Mouse (Mus musculus) lung, postnatal 14 days (tissue): ENCODE data around the gene Cfi.
A peak's percentile ranks its signal among the peaks of the same experiment; 100 is the strongest.

Experiments used
- DNase-seq: peaks from one replicate; pipeline ENCODE4 v3.0.0; 2021

Gene Cfi

DNA sequence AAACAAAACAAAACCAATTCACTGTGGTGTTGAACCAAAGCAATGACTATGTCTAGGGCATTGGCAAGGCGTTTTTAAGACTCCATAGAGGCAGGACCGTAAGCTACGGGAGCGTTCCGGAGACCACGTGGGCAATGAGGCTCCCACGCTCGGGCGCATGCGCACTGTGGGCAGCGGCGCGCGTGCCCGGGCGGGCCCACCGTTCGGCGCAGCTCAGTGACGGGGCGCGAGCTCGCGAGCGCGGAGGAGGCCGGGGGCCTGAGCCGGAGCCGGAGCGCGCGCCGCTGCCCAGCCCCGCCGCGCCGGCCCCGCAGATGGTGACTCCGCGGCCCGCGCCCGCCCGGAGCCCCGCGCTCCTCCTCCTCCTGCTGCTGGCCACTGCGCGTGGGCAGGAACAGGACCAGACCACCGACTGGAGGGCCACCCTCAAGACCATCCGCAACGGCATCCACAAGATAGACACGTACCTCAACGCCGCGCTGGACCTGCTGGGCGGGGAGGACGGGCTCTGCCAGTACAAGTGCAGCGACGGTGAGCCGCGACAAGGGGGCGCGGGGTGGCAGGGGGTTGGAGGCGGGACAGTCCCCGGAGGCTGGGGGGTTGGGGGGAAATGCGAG, 42.8 kb downstream of the Cfi start, which contains the start of gene Pla2g12a:
TSS of gene Pla2g12a (plus strand) at position 202 of the 617 bp plus-strand sequence.
- DNase-seq = peak; percentile 92

DNA sequence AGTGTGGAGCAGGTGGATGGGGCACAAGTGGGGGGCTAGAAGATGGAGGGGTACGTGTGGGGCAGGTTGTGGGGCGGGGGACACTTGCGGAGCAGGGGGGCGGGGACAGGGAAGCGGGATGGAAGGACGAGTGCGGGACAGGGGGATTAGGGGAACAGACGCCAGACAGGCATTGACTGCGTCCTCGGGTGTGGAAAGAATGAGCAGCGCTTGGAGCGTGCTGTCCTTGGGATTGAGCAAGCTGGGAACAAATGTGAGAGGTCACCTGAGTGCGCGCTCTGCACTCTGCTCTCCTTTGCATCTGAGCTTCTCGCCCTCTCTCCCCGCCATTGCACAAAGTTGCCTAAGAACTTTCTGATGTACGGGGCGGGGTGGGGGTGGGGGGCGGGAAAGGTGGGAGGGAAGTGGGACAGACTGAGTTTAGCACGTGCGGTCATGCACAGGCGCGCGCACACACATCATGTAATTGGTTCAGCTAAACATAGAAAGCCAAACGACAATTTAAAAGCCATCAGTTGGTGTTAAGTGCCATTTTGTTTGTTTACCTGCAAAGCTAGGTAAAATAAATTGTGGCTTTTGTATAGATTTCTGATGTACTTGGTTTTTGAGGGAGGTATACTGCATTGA, 43.6 kb downstream of the Cfi start:
- peak; percentile 47 for DNase-seq

DNA sequence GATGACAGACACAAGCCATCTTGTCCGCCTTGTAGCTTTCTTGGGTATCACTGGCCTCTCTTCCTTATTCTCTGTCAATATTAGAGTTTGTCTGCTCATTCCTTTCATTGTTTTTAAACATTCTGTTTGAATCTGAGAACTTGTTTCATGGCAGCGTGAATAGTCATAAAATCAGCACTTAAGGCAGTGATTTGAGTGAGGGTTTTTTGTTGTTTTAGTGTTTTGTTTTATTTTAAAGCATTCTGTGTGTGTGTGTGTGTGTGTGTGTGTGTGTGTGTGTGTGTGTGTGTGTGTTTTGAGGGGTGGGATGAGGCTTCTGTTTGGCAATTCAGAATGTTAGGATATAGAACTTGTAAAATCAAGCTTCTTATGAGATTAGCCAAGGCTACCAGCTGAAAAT, 44.2 kb downstream of the Cfi start:
- no peak for DNase-seq

DNA sequence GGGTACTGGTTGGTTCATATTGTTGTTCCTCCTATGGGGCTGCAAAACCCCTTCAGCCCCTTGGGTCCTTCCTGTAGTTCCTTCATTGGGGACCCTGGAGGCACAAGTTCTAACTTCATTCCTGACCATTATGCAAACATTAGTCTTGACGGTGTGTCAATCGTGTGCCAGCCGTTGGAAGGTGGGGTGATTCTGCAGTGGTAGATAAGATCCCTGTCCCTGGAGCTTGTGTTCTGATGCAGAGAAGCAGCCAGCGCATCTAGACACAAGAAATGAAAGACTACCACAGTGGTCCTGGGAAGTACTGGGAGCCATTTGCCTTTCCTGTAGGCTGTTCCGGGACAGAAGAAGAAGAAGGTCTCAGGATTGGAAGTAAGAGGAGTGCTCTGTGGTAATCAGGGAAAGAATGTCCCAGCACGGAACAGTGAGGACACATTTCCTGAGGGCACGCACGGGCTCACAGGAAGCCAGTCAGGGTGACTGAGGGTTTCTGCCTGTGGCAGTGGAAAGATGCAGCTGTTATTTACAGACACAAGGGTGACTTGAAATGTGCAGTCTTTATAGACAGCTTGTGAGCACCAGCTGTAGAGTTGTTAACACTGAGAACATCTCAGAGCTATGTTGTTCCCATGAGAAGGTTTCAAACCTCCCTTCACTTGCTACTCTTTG, 45.4 kb downstream of the Cfi start:
- DNase-seq = peak; percentile 19

DNA sequence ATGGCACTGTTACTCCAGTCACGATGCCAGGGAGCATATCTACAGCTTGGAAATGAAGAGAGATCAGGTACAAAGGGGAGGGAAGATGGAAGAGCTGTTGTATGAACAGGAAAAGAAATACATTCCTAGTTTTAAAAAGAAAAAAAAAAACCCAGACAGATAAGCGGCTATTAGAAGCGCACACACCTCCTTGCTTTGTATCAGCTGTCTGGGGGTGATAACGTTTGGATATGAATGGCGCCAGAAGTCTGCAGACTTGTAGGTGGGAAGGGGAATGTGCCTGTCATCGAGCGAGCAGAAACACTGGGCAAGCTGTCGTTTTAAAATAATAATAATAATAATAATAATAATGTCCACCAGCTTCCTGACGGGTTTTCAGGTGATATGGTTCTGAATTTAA, 49.9 kb downstream of the Cfi start:
- DNase-seq = no peak

DNA sequence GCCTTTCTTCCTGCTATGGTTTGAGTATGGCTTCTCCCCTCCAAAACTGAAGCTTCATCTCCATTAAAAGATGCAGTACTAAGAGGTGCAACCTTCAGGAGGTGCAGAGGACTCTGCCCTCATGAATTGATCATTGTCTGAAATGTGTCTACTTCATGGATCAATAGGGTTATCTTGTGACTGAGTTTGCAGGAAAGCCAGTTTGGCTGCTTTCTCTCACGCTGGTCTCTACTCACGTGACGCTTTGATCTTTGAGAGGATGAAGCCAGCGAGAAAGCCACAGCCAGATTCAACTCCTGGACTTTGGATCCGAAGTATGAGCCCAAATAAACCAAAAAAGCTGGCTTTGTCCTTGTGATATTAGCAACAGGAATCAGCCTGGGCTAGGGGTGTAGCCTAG, 50.7 kb downstream of the Cfi start:
- no peak for DNase-seq

DNA sequence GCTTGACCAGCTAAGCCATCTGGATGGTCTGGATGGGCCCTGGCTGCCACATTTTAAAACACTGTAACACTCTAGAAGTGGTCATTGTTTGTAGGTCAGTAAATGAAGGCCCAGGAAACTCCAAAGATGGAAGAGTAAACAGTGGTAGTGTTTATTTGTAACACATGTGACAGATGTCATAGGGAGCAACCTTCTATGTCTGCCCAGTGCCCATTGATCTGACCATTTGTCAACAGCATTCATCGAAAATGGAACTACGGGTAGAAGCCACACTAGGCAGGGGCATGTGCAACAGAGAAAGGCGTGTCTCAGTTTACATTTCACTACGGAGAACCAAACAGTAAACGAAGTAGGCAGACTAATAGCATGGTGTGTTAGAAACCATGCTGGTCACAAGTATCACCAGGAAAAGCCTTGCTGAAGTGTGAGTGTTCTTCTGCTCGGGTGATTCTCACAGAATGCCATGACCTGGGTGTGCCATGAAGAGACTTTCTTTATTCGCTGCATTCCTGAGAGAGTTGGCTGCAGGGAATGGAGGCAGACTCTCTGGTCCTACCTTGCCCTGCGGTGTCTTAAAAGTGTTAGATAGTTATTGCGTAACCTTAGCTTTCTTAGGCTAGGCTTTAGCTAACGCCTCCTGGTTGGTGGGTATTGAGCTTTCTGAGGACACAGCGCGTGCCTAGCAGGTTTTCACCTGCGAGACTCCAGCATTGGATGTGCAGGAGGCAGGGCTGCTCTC, 52.3 kb downstream of the Cfi start:
- no peak for DNase-seq

DNA sequence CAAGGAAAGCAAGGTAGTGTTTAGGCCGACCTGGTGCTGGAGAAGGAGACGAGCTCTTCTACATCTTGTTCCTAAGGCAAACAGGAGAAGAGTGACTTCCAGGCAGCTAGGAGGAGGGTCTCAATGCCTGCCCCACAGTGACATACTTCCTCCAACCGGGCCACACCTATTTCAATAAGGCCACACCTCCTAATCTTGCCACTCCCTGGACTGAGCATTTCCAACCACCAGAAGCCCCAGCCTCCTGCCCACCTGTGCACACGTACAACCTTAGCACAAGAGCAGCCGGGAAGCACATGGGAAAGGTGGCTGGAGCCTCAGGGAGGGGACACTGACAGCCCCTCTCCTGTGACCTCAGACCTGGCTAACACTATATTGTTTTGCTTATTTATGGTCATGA, 56.3 kb downstream of the Cfi start:
- DNase-seq = no peak

DNA sequence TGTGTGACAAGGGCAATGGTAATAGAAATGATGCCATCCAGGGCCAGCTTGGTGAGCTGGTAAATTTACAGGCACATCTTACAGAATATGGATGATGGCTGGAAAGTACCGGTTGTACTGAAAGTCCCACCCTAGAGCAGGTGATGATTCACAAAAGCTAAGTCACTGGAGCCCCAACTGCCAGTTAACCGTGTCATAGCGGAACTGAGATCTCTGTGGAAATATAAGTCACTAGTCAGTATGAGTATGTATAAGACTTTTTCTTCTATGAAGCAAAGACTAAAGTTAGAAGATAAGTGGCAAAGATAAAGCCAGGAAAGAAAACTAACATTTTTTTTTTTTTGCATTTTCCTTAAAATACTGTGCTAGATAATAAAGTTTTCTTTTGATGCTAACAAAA, 57.5 kb downstream of the Cfi start:
- DNase-seq = no peak

DNA sequence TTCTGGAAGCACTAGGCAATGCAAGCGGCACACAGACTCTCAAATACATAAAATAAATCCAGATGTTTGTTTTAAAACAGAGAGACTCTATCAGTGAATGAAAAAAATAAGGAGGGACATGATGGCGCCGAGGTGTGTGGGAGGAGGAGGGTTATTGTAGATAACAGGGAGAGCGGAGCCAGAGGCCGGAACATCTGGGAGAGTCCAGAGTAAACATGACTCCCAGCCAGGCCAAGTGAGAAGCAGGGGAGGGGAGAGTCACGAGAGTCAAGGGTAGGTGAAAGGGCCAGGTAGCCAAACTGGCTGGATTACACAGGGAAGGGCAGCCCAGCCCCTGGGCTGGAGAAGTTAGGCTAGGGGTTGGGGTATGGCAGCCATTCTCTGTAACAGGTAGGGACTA, 60.9 kb downstream of the Cfi start:
- no peak for DNase-seq

DNA sequence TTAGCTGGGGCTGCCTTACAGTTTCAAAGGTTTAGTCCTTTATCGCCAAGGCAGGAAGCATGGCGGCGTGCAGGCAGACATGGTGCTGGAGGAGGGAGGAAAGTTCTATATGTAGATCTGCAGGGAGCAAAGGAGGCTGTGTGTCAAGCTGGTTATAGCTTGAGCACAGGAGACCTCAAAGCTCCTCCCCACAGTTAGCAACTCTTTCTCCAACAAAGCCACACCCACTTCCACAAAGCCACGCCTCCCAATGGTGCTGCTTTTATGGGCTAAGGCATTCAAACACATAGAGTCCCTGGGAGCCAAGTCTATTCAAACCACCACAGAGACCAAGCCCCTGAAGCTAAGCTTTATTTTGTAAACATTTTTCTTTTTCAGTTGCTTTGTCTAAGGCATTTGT, 63.2 kb downstream of the Cfi start:
- no peak for DNase-seq

DNA sequence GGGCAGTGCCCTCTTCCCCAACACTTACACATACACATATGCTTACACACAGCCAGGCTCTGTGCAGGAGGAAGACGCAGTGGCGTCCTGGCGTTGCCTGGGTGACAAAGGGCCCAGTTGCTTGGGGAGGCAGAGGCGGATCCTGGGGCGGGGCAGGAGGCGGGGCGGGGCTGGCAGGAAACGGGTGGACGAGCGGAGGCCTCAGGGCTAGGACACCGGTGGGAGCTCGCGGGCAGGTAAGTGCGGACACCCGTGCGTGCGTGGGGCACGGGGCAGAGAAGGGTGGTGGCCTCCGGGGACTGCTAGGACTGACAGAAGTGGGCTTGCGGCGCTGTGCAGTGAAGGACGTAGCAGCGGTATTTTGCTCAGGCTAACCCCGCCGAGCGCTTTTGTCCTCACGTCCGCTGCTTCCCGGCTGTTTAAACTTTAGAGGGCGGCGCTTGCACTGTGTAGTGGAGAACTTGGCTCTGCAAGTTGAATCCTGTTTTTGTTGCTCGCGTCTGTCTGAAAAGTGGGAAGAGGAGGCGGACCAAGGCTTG, 65.7 kb downstream of the Cfi start, which contains the start of gene Casp6:
TSS of gene Casp6 (plus strand) at position 155 of the 539 bp plus-strand sequence.
- peak; percentile 88 for DNase-seq

DNA sequence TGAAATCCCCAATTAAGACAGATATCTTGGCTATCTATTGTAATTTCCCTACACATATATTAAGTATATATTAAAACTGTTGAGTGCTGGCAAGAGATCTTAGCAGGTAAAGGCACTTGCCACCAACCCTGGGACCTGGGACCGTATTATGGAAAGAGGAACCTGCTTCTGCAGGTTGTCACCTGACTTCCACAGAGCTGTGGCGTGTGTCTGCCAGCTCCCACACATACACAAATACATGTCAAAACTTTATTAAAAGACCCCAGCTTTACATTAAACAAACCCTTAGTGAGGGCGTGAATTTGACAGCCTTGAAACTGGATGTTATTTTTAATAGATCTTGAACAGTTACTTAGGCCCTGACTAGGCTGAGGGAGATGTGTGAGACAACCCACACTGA, 67.7 kb downstream of the Cfi start:
- no peak for DNase-seq

DNA sequence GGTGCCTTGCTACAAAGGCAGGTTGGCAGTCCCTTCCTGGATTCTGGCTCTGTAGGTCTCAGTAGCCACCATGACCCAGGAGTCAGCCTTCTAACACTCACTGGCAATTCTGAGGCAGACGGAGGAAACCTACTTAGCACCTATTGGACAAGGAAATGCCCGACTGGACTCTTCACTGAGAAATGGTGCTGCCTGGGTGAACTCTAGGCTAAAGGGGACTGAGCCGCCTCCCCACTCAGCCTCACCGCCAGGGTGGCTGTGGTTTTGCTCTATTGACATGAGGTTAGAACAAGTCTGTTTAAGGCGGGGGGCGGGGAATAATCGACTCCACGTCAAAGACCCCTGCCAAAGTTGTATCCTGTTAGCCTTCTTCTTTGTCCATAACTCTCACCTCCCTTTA, 68.2 kb downstream of the Cfi start:
- no peak for DNase-seq

DNA sequence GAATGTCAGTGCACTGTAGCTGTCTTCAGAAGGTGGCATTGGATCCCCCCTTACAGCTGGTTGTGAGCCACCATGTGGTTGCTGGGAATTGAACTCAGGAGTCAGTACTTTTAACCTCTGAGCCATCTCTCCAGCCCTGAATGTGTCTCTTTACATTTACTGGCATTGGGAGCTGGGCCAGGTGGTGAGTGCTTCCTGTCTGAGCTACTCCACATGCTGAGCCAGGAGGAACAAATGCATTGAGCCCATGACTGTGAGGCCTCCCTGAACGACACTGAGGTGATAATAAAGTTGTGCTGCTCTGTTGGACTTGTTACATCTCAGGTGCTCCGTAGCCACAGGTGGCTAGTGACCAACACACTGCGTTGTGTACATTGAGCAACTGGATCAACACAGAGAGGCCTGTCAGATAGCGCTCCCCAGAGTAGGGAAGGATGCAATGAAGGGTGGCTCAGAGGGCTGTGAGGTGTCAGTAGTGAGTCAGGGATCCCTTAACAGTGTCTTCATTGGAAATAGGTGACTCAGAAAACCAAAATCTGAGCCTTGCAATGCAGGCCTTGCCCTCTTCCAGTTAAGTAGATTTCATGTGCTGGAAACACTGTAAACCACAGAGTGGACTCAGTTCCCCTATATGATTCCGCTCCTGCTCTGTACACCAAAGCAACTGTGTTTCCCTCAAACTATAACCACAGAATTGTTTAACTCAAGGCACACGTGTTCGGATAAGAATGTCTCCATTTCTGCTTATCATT, 68.9 kb downstream of the Cfi start:
- no peak for DNase-seq

DNA sequence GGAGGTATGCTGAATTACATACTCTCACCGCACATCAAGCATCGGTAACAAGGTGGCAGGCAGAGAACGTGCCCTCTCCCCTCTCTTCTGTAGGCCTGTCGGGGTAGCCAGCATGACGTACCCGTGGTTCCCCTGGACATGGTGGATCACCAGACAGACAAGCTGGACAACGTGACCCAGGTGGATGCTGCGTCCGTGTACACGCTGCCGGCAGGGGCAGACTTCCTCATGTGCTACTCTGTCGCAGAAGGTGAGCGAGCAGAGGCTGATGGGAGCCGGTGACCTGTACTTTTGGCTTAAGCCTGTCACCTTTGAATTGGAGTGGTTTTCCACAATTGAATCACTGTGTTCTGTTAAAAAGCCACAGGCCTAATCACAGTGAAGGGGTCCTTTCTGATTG, 76.3 kb downstream of the Cfi start:
- no peak for DNase-seq

DNA sequence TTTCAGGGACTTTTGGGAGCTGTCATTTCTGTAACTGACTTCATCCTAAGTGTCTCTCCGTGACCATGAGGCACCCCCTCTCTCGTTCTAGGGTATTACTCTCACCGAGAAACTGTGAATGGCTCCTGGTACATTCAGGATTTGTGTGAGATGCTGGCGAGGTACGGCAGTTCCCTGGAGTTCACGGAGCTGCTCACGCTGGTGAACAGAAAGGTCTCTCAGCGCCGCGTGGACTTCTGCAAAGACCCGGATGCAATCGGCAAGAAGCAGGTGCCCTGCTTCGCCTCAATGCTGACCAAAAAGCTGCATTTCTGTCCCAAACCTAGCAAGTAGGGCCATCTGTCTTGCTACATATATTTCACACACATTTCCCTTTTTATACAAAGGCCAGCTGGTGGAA, 77.6 kb downstream of the Cfi start:
- DNase-seq = no peak

DNA sequence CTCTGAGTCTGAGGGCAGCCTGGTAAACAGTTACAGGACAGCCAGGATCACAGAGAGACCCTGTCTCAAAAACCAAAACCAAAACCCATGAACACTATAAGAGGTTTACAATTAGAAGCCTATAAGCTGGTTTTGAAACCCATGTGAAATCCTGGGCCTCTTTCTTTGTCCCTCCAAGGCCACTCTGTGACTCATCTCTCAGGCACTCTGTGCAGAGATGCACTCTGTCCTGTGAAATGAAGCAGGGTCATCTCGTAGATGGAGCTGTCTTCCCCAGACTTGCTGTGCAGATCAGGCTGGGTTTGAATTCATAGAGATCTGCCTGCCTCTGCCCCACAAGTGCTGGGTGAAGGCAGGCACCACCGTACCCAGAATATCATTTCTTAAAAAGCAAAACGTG, 81.7 kb downstream of the Cfi start:
- no peak for DNase-seq

DNA sequence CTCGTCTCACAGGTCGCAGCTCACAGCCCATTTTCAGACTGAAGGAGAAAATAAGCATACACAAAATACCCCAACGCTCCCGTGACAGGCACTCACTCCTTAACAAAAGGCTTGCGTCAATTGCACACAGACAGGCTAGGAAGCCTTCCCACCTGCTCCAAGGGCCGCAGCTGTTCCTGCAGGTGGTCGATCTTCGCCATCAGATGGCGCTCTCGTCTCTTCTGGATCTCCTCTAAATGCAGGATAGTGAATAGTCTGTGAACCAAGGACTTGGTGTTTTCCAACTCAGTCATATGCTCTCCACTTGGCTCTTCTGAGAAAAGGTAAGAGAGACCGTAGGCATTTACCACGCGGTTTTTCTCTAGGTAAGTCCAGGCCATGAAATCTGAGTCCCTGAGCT, 82.8 kb downstream of the Cfi start:
- DNase-seq = peak; percentile 81

DNA sequence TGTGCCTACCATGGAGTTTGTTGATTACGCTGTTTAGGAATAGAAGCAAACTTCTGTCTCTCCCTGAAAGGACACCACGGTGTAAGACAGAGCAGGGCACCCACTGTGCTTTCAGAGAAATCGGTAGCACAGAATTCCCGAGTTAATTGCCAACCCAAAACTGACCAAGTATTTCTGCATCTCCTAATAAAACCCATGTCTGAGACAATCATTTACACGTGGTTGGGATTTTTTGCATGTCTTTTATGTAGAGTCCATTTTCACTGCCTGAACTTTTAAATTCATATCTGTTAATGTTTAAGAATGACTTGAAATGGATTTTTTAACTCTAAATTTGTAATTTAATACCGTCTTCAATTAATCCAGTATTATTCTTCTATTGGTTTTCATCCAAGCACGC, 87.9 kb downstream of the Cfi start:
- DNase-seq = no peak
